Mouse (Mus musculus) stomach, embryonic 14.5 days (tissue): ENCODE measurements at regions not wholly inside any gene's neighbourhood (a gene's known extent, or its start where the extent isn't known, plus 50 kb on each side); places are given as distances from the start of the nearest gene placed in this dataset.

Experiments used
- ATAC-seq: fragments of 200-750 bp; cut with Nextera tagmentation; 2 replicates; pipeline ENCODE4 v1.8.0; 2017; ENCODE audit warnings: low read depth, moderate TSS enrichment; ENCODE audit not compliant: insufficient number of reproducible peaks, insufficient read depth, low FRiP score
- H3K27ac ChIP-seq: fragments of 300-500 bp; sonication (generic); 2 replicates; pipeline ENCODE4 v1.5.1; 2014; ENCODE audit warnings: mild to moderate bottlenecking, low read length, moderate library complexity, mixed read lengths
- H3K27me3 ChIP-seq: fragments of 300-500 bp; sonication (generic); 2 replicates; pipeline ENCODE4 v1.6.1; 2014; ENCODE audit warnings: low read length, control low read depth, mixed read lengths; ENCODE audit not compliant: control insufficient read depth, insufficient read depth
- H3K36me3 ChIP-seq: fragments of 300-500 bp; sonication (generic); 2 replicates; pipeline ENCODE4 v1.6.1; 2014; ENCODE audit warnings: mild to moderate bottlenecking, control low read depth, low read length, moderate library complexity, mixed read lengths; ENCODE audit not compliant: control insufficient read depth, insufficient read depth
- H3K4me1 ChIP-seq: fragments of 300-500 bp; sonication (generic); 2 replicates; pipeline ENCODE4 v1.6.1; 2014; ENCODE audit warnings: low read length, control low read depth, mixed read lengths; ENCODE audit not compliant: control insufficient read depth, insufficient read depth
- H3K4me2 ChIP-seq: fragments of 300-500 bp; sonication (generic); replicated peaks from 2 replicates; pipeline ENCODE4 v1.6.1; 2014; ENCODE audit warnings: low read depth, low read length, control low read depth
- H3K4me3 ChIP-seq: fragments of 300-500 bp; sonication (generic); 2 replicates; pipeline ENCODE4 v1.5.1; 2014; ENCODE audit warnings: low read depth, low read length, control low read depth
- H3K9ac ChIP-seq: fragments of 300-500 bp; sonication (generic); replicated peaks from 2 replicates; pipeline ENCODE4 v1.6.1; 2014; ENCODE audit warnings: low read depth, mild to moderate bottlenecking, control low read depth, low read length, moderate library complexity, mixed read lengths
- H3K9me3 ChIP-seq: fragments of 300-500 bp; sonication (generic); 2 replicates; pipeline ENCODE4 v1.6.1; 2016; ENCODE audit warnings: low read depth, low read length, control low read depth; ENCODE audit not compliant: control insufficient read depth
- WGBS: fragments of 180-500 bp; shearing (Covaris S2); extraction: QIAGEN DNeasy Blood & Tissue Kit; methylation state at CpG from one replicate; pipeline ENCODE4 v1.1.7; 2014; 5-methylcytosine and 5-hydroxymethylcytosine counted together

- H3K27ac ChIP-seq = no peak overlapping the region
- ATAC-seq = no peak
- no peaks in the 10 kb centered on the region for H3K4me1 ChIP-seq
- H3K4me2 ChIP-seq = no peak overlapping the region
- H3K4me3 ChIP-seq = no peak overlapping the region
- H3K27me3 ChIP-seq = no peaks in the 10 kb centered on the region
- 84% methylated on average over 2 of the region's 2 CpGs for WGBS
- no peak overlapping the region for H3K9ac ChIP-seq
- H3K9me3 ChIP-seq = no peaks in the 10 kb centered on the region
- no peaks in the 10 kb centered on the region for H3K36me3 ChIP-seq
Measured at GRCm38 (mm10) chr12:38985909-38986308, 206.7 kb downstream of the Etv1 start.

DNA sequence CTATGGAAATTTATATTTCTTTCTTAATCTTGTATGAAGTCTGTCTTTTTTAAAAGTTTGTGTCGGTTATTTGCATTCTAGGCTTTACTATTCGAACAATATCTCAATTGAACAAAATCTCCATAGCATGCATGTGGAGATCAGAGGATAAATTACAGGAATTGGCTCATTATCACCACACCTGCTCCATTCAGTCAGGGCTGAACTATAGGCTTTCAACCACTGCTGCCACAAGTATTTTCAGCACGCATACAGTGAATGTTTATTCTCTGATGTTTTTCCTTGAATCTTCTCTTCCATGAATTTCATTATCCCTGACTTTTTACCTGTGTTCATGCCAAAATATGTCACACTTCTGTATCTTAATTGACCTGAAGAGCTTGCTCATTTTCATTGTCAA is 207.2 kb downstream of the Etv1 start:
- no peaks in the 10 kb centered on the region for H3K36me3 ChIP-seq
- no peaks in the 10 kb centered on the region for H3K9me3 ChIP-seq
- H3K4me3 ChIP-seq = no peak overlapping the region
- no peaks in the 10 kb centered on the region for H3K27me3 ChIP-seq
- H3K4me1 ChIP-seq = no peaks in the 10 kb centered on the region
- no peak overlapping the region for H3K27ac ChIP-seq
- H3K4me2 ChIP-seq = no peak overlapping the region
- no peak for ATAC-seq
- 87% methylated on average over 3 of the region's 3 CpGs for WGBS
- H3K9ac ChIP-seq = no peak overlapping the region

DNA sequence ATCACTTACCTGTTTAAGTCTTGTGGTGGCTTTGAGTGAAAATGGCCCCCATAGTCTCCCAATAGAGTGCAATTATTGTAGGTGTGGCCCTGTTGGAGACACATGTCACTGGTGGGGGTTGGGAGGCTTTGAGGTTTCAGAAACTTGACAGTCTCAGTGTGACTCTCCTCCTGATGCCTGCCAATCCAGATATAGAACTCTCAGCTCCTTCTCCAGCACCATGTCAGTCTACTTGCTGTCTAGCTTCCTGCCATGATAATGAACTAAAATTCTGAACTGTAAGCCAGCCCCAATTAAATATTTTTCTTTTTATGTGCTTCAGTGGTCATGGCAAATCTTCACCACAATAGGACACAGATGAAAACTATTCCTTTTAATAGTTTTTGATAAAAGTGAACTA is 208.1 kb downstream of the Etv1 start:
- no peaks in the 10 kb centered on the region for H3K4me1 ChIP-seq
- H3K9me3 ChIP-seq = no peaks in the 10 kb centered on the region
- H3K36me3 ChIP-seq = no peaks in the 10 kb centered on the region
- no peak for ATAC-seq
- no peak overlapping the region for H3K27ac ChIP-seq
- H3K27me3 ChIP-seq = no peaks in the 10 kb centered on the region
- no peak overlapping the region for H3K4me2 ChIP-seq
- no peak overlapping the region for H3K4me3 ChIP-seq
- no peak overlapping the region for H3K9ac ChIP-seq

DNA sequence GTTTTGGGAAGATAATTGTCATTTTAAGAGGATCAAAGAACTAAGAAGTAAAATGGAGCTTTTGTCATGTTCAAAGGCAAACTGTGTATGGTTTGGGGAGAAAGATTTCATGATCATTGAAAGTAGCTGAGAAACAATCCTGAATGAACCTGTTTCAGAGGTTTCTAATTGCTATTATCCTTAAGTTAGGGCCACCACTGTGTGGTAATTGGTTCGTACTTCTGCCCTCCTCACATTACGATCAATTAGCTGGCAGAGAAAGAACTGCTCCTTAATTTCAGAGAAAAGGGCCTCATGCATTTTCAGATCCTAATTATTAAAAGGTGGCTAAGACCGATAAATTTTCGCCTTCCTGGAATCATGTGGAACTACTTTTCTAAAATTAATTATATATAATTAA is 208.6 kb downstream of the Etv1 start:
- Histone ChIP-seq H3K36me3 (no peaks in the 10 kb centered on the region), H3K27ac (no peak overlapping the region), H3K4me1 (no peaks in the 10 kb centered on the region), H3K9ac (no peak overlapping the region), H3K27me3 (no peaks in the 10 kb centered on the region), H3K9me3 (no peaks in the 10 kb centered on the region), H3K4me2 (no peak overlapping the region), H3K4me3 (no peak overlapping the region)
- 90% methylated on average over 4 of the region's 4 CpGs for WGBS
- no peak for ATAC-seq

DNA sequence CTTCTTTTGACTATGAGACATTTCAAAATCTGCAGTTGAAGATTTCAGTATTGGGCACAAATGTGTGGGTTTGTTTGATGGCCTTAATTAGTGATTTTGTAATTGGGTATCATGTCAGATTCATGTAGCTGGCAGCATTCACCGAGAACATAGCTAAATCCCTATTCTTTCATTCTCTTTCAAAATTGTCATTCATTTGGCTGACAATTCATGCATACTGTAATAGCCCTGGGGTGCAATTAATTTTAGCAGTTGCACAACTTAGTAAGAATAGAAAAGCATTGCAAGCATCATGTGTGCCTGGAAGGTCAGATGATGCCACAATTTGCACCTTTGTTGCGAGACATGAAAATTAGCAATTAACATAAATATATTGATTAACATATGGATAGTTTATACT is 248.0 kb downstream of the Etv1 start:
- no peak for ATAC-seq
- Histone ChIP-seq H3K27me3 (no peaks in the 10 kb centered on the region), H3K4me3 (no peak overlapping the region), H3K9ac (no peak overlapping the region), H3K4me2 (no peak overlapping the region), H3K36me3 (no peaks in the 10 kb centered on the region), H3K9me3 (no peaks in the 10 kb centered on the region), H3K27ac (no peak overlapping the region), H3K4me1 (no peaks in the 10 kb centered on the region)
- WGBS = 94% methylated on average over 2 of the region's 2 CpGs

- Histone ChIP-seq H3K4me2 (no peak overlapping the region), H3K4me3 (no peak overlapping the region), H3K9ac (no peak overlapping the region), H3K27ac (no peak overlapping the region), H3K27me3 (no peaks in the 10 kb centered on the region), H3K36me3 (no peaks in the 10 kb centered on the region), H3K9me3 (no peaks in the 10 kb centered on the region), H3K4me1 (no peaks in the 10 kb centered on the region)
- no peak for ATAC-seq
- WGBS = 81% methylated on average over 2 of the region's 2 CpGs
Measured at GRCm38 (mm10) chr12:39027948-39028347, 248.8 kb downstream of the Etv1 start.

- H3K9me3 ChIP-seq = no peaks in the 10 kb centered on the region
- H3K27ac ChIP-seq = no peak overlapping the region
- no peak for ATAC-seq
- H3K4me3 ChIP-seq = no peak overlapping the region
- no peak overlapping the region for H3K4me2 ChIP-seq
- no peaks in the 10 kb centered on the region for H3K27me3 ChIP-seq
- WGBS = 76% methylated on average over 3 of the region's 3 CpGs
- H3K36me3 ChIP-seq = no peaks in the 10 kb centered on the region
- no peak overlapping the region for H3K9ac ChIP-seq
- no peaks in the 10 kb centered on the region for H3K4me1 ChIP-seq
Measured at GRCm38 (mm10) chr12:39033982-39034381, 254.8 kb downstream of the Etv1 start.

GRCm38 (mm10) chr12:39036466-39037037 is 257.4 kb downstream of the Etv1 start:
- no peak overlapping the region for H3K9ac ChIP-seq
- no peaks in the 10 kb centered on the region for H3K4me1 ChIP-seq
- no peak overlapping the region for H3K4me3 ChIP-seq
- H3K27me3 ChIP-seq = no peaks in the 10 kb centered on the region
- no peaks in the 10 kb centered on the region for H3K36me3 ChIP-seq
- 87% methylated on average over 2 of the region's 2 CpGs for WGBS
- H3K4me2 ChIP-seq = no peak overlapping the region
- no peaks in the 10 kb centered on the region for H3K9me3 ChIP-seq
- no peak overlapping the region for H3K27ac ChIP-seq
- no peak for ATAC-seq

DNA sequence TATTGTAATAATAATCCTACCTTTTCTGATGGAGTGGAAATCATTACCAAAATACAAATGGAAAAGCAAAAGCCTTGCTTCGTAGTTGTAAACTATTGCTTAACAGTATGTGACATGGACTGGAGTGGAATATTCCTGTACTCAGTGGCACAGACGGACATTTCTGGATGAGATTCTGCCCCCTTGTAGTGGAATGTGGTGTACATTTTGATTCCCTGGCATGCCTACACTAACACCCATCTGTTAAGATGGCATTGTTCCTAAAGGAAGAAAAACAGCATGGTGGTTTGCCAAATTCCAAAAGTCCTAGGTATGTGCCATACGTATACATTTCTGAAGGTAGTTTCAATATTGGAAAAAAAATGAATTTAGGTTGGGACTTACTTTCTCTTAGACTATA is 258.9 kb downstream of the Etv1 start:
- Histone ChIP-seq H3K27ac (no peak overlapping the region), H3K9ac (no peak overlapping the region), H3K36me3 (no peaks in the 10 kb centered on the region), H3K9me3 (no peaks in the 10 kb centered on the region), H3K27me3 (no peaks in the 10 kb centered on the region), H3K4me1 (no peaks in the 10 kb centered on the region), H3K4me2 (no peak overlapping the region), H3K4me3 (no peak overlapping the region)
- 85% methylated on average over 3 of the region's 3 CpGs for WGBS
- no peak for ATAC-seq
